Mouse (Mus musculus): ENCODE measurements at regions not wholly inside any gene's neighbourhood (a gene's known extent, or its start where the extent isn't known, plus 50 kb on each side); places are given as distances from the start of the nearest gene placed in this dataset.

- no peak for DNase-seq (ENCODE audit: low spot score in 2 of 2)
These were observed 1054.0 kb downstream of the Synb start for GRCm38 (mm10) chr14:68240146-68240545.

DNA sequence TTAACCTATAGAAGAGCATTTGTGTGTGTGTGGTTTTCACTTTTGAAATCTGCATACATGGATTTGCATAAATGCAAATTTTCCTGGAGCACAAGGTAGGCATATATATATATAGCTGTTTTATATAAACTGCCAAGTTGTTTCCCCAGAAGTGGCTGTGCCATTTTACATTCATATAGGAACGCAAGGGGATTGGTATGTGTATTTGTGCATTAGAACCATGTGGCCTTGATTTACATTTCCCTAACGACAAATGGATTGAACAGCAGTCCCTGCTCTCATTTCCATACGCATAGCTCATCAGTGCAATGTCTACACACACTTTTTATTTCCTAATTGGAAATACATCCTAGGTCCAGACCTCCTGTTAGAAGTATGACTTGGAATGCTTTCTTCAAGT is 1069.9 kb downstream of the Synb start:
- no peak for DNase-seq (ENCODE audit: low spot score in 2 of 2)

- no peak for DNase-seq (ENCODE audit: low spot score in 2 of 2)
These were observed 1075.0 kb downstream of the Synb start for GRCm38 (mm10) chr14:68219025-68219595.

DNA sequence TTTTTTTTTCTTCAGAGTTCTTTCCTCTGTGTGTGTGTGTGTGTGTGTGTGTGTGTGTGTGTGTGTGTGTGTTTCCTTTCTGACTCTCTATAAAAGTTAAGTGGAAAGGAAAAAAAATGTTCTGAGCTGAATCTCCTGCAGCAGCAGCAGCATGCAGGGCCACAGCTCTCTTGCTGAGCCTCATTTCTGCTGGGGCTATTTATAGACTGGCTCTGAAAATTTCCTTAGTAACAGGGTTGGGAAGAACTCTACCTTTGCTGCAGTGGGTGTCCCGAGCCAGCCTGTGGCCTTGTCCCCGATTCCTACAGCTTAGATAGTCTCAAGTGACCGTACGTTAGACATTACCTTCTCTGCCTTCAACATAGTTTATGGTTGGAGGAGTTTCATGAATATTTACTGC is 1075.6 kb downstream of the Synb start:
- no peak for DNase-seq (ENCODE audit: low spot score in 2 of 2)

GRCm38 (mm10) chr14:68217986-68218385 is 1076.1 kb downstream of the Synb start:
- no peak for DNase-seq (ENCODE audit: low spot score in 2 of 2)

DNA sequence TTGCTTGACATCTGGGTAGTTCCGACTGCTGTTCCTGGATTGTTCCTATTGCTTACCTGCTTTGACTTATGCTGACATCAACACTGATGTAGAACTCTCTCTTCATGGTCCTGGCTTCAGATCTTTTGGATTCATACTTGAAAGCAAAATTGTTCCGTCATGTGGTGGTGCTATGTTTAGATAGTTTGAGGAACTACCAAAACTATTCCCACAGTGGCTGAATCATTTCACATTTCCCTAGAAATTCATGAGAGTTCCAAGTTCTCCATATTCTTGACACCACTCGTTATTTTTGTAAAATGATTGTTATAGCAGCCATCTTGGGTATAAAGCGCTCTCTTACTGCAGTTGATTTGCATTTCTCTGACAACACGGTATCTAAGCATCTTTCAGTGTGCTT is 1080.2 kb downstream of the Synb start:
- DNase-seq (ENCODE audit: low spot score in 2 of 2): no peak

- DNase-seq (ENCODE audit: low spot score in 2 of 2): no peak
These were observed 1095.3 kb downstream of the Synb start for GRCm38 (mm10) chr14:68198802-68199201.

DNA sequence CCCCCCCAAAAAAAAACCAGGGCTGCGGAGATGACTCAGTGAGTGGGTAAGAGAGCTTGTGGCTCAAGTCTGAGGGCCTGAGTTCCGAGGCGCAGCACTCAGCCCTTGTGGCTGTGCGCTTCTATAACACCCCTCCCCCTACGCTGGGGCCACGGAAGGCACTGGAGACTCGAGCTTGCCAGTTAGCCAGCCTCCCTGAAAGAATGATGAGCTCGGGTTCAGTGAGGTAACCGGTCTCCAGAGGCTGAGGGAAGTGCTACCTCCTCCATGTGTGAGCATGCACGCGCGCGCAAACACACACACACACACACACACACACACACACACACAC is 1096.7 kb downstream of the Synb start:
- DNase-seq (ENCODE audit: low spot score in 2 of 2): no peak

- DNase-seq (ENCODE audit: low spot score in 2 of 2): no peak
These were observed 1097.2 kb downstream of the Synb start for GRCm38 (mm10) chr14:68196762-68197469.

GRCm38 (mm10) chr14:68196201-68196600 is 1097.9 kb downstream of the Synb start:
- DNase-seq (ENCODE audit: low spot score in 2 of 2): no peak

DNA sequence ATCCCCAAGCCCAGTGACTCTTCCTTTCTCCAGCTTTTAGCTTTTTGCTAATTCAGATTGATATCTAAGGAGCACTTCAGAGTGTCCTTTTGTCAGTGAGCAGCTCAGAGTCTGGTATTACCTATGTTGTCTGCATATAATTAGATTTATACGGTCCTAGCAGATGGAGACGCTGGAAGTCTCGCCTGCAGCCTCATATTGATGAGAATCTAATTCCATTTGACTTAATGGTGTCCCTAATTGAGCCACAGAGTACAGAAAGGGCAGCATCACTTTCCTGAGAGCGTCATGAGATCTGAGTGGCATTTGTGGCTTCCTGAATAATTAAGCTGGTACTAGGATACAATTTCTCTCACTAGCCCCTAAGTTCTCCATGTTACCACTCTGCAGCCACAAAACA is 1104.2 kb downstream of the Synb start:
- no peak for DNase-seq (ENCODE audit: low spot score in 2 of 2)

GRCm38 (mm10) chr14:68188325-68188724 is 1105.8 kb downstream of the Synb start:
- no peak for DNase-seq (ENCODE audit: low spot score in 2 of 2)

DNA sequence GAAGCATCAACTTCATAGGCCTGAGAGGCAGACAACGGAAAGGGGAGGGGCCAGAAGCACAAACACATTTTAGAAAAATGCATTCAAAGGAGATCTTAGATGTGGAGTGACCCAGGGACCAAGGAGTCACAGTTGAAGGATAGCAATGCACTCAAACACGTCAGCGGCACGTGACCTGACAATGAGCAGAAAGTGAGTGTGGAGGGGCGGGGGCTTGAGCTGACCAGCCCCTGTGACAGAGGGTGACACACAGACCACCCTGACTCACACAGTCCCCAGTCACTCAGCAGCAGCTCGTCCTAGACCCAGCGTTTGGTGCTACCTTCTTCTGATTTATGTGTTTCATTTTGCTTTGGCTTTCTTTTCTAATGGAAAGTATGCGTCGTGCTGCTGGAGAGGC is 1111.5 kb downstream of the Synb start:
- no peak for DNase-seq (ENCODE audit: low spot score in 2 of 2)

DNA sequence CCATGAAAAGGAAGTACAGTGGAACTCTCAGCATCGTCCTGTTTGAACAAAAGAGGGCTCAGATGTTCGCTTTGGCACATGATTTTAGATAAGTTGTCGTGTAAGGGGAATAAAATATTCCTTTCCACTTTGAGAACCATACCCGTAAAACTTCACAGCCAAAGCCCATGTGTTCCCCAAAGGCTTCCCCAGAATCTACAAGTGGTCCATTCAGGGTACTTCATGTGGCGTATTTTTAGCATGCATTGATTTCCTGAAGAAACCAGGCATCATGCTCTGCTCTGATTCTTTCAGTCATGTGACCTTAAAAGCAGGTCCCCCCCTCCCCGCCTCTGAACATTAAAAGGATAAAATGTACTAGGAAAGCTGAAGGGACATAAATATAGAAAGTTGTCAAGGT is 1112.9 kb downstream of the Synb start:
- DNase-seq (ENCODE audit: low spot score in 2 of 2): no peak
